Mouse (Mus musculus): ENCODE data around the gene Cadm4. TPM values are rescaled to one million over a fixed set of nuclear protein-coding genes. Genes with fewer than 3 reads are reported as not detected.

Gene Cadm4
- polyA plus RNA-seq, 1 experiment from 2014 or later, result 4.4 TPM

GRCm38 (mm10) chr7:24529580-24529979 is 47.8 kb downstream of the Cadm4 start:
- 51% methylated on average over 11 of the region's 11 CpGs for WGBS
- peak overlapping the region; percentile 91 for H3K9ac ChIP-seq (ENCODE audit: low read length)
- H3K4me3 ChIP-seq (replicated peaks; ENCODE audit: low read length), result peak overlapping the region; percentile 74
- H3K9me3 ChIP-seq (replicated peaks; ENCODE audit: control insufficient read depth, low read length), result no peaks in the 10 kb centered on the region
- peak overlapping the region; percentile 94 for H3K27ac ChIP-seq (ENCODE audit: low read length)
- H3K4me1 ChIP-seq (ENCODE audit: control insufficient read depth, insufficient read depth, low read length), result peaks cover 14% of the 10 kb centered on the region
- no peak for ATAC-seq (ENCODE audit: insufficient read depth, low FRiP score)
- peak overlapping the region; percentile 71 for H3K4me2 ChIP-seq (ENCODE audit: low read depth, low read length)
- H3K36me3 ChIP-seq (ENCODE audit: control insufficient read depth, insufficient read depth, low read length), result peaks cover 6% of the 10 kb centered on the region; the same call in 1 of the 2 replicates
- H3K27me3 ChIP-seq (ENCODE audit: control insufficient read depth, insufficient read depth, low read length), result no peaks in the 10 kb centered on the region

GRCm38 (mm10) chr7:24530062-24530931 is 48.5 kb downstream of the Cadm4 start, which contains the start of gene Irgq:
Gene Irgq (plus strand): TSS chr7:24530689.
- Histone ChIP-seq H3K27ac (ENCODE audit: low read length) (peak within 1 kb of the TSS; percentile 94), H3K36me3 (ENCODE audit: control insufficient read depth, insufficient read depth, low read length) (peaks cover 11% of the 10 kb centered on the region; the same call in 1 of the 2 replicates), H3K9ac (ENCODE audit: low read length) (peak within 1 kb of the TSS; percentile 91), H3K9me3 (replicated peaks; ENCODE audit: control insufficient read depth, low read length) (no peaks in the 10 kb centered on the region), H3K4me1 (ENCODE audit: control insufficient read depth, insufficient read depth, low read length) (peaks cover 14% of the 10 kb centered on the region), H3K27me3 (ENCODE audit: control insufficient read depth, insufficient read depth, low read length) (no peaks in the 10 kb centered on the region), H3K4me2 (ENCODE audit: low read depth, low read length) (peak within 1 kb of the TSS; percentile 93), H3K4me3 (replicated peaks; ENCODE audit: low read length) (peak within 1 kb of the TSS; percentile 74)
- peak; percentile 94 for ATAC-seq (ENCODE audit: insufficient read depth, low FRiP score)
- under 1% methylated on average over 44 of the region's 44 CpGs for WGBS

GRCm38 (mm10) chr7:24531211-24531971 is 49.6 kb downstream of the Cadm4 start:
- peaks cover 14% of the 10 kb centered on the region for H3K4me1 ChIP-seq (ENCODE audit: control insufficient read depth, insufficient read depth, low read length)
- H3K4me3 ChIP-seq (replicated peaks; ENCODE audit: low read length), result peak overlapping the region; percentile 74
- peak; percentile 63 for ATAC-seq (ENCODE audit: insufficient read depth, low FRiP score)
- peak overlapping the region; percentile 91 for H3K9ac ChIP-seq (ENCODE audit: low read length)
- peak overlapping the region; percentile 93 for H3K4me2 ChIP-seq (ENCODE audit: low read depth, low read length)
- peak overlapping the region; percentile 94 for H3K27ac ChIP-seq (ENCODE audit: low read length)
- no peaks in the 10 kb centered on the region for H3K27me3 ChIP-seq (ENCODE audit: control insufficient read depth, insufficient read depth, low read length)
- peaks cover 11% of the 10 kb centered on the region; the same call in 1 of the 2 replicates for H3K36me3 ChIP-seq (ENCODE audit: control insufficient read depth, insufficient read depth, low read length)
- WGBS, result under 1% methylated on average over 43 of the region's 43 CpGs
- no peaks in the 10 kb centered on the region for H3K9me3 ChIP-seq (replicated peaks; ENCODE audit: control insufficient read depth, low read length)

GRCm38 (mm10) chr7:24533031-24533571 is 51.3 kb downstream of the Cadm4 start:
- H3K9me3 ChIP-seq (replicated peaks; ENCODE audit: control insufficient read depth, low read length), result no peaks in the 10 kb centered on the region
- H3K4me2 ChIP-seq (ENCODE audit: low read depth, low read length), result no peak overlapping the region
- H3K4me1 ChIP-seq (ENCODE audit: control insufficient read depth, insufficient read depth, low read length), result peaks cover 14% of the 10 kb centered on the region
- no peak overlapping the region for H3K27ac ChIP-seq (ENCODE audit: low read length)
- H3K27me3 ChIP-seq (ENCODE audit: control insufficient read depth, insufficient read depth, low read length), result no peaks in the 10 kb centered on the region
- H3K9ac ChIP-seq (ENCODE audit: low read length), result no peak overlapping the region
- peaks cover 11% of the 10 kb centered on the region; the same call in 1 of the 2 replicates for H3K36me3 ChIP-seq (ENCODE audit: control insufficient read depth, insufficient read depth, low read length)
- no peak overlapping the region for H3K4me3 ChIP-seq (replicated peaks; ENCODE audit: low read length)
- 79% methylated on average over 28 of the region's 28 CpGs for WGBS
- ATAC-seq (ENCODE audit: insufficient read depth, low FRiP score), result no peak

- no peak overlapping the region for H3K4me2 ChIP-seq (ENCODE audit: low read depth, low read length)
- H3K36me3 ChIP-seq (ENCODE audit: control insufficient read depth, insufficient read depth, low read length), result peaks cover 11% of the 10 kb centered on the region; the same call in 1 of the 2 replicates
- no peak overlapping the region for H3K4me3 ChIP-seq (replicated peaks; ENCODE audit: low read length)
- no peak overlapping the region for H3K9ac ChIP-seq (ENCODE audit: low read length)
- H3K4me1 ChIP-seq (ENCODE audit: control insufficient read depth, insufficient read depth, low read length), result peaks cover 14% of the 10 kb centered on the region
- no peaks in the 10 kb centered on the region for H3K9me3 ChIP-seq (replicated peaks; ENCODE audit: control insufficient read depth, low read length)
- no peaks in the 10 kb centered on the region for H3K27me3 ChIP-seq (ENCODE audit: control insufficient read depth, insufficient read depth, low read length)
- no peak overlapping the region for H3K27ac ChIP-seq (ENCODE audit: low read length)
- no peak for ATAC-seq (ENCODE audit: insufficient read depth, low FRiP score)
- WGBS, result 56% methylated on average over 39 of the region's 42 CpGs
Observed at GRCm38 (mm10) chr7:24533806-24534205, 52.0 kb downstream of the Cadm4 start.

- Histone ChIP-seq H3K9ac (ENCODE audit: low read length) (no peak overlapping the region), H3K4me1 (ENCODE audit: control insufficient read depth, insufficient read depth, low read length) (peaks cover 14% of the 10 kb centered on the region), H3K4me3 (replicated peaks; ENCODE audit: low read length) (no peak overlapping the region), H3K27ac (ENCODE audit: low read length) (no peak overlapping the region), H3K9me3 (replicated peaks; ENCODE audit: control insufficient read depth, low read length) (no peaks in the 10 kb centered on the region), H3K36me3 (ENCODE audit: control insufficient read depth, insufficient read depth, low read length) (peaks cover 11% of the 10 kb centered on the region; the same call in 1 of the 2 replicates), H3K4me2 (ENCODE audit: low read depth, low read length) (no peak overlapping the region), H3K27me3 (ENCODE audit: control insufficient read depth, insufficient read depth, low read length) (no peaks in the 10 kb centered on the region)
- ATAC-seq (ENCODE audit: insufficient read depth, low FRiP score), result no peak
- WGBS, result 56% methylated on average over 19 of the region's 19 CpGs
Observed at GRCm38 (mm10) chr7:24534301-24534700, 52.5 kb downstream of the Cadm4 start.

- Histone ChIP-seq H3K4me3 (replicated peaks; ENCODE audit: low read length) (no peak overlapping the region), H3K9me3 (replicated peaks; ENCODE audit: control insufficient read depth, low read length) (no peaks in the 10 kb centered on the region), H3K27ac (ENCODE audit: low read length) (no peak overlapping the region), H3K4me1 (ENCODE audit: control insufficient read depth, insufficient read depth, low read length) (peaks cover 5% of the 10 kb centered on the region), H3K4me2 (ENCODE audit: low read depth, low read length) (no peak overlapping the region), H3K9ac (ENCODE audit: low read length) (no peak overlapping the region), H3K27me3 (ENCODE audit: control insufficient read depth, insufficient read depth, low read length) (no peaks in the 10 kb centered on the region), H3K36me3 (ENCODE audit: control insufficient read depth, insufficient read depth, low read length) (peaks cover 11% of the 10 kb centered on the region; the same call in 1 of the 2 replicates)
- ATAC-seq (ENCODE audit: insufficient read depth, low FRiP score), result no peak
- WGBS, result 79% methylated on average over 4 of the region's 4 CpGs
Observed at GRCm38 (mm10) chr7:24537081-24537480, 55.3 kb downstream of the Cadm4 start.

GRCm38 (mm10) chr7:24537591-24537990 is 55.8 kb downstream of the Cadm4 start:
- peaks cover 11% of the 10 kb centered on the region; the same call in 1 of the 2 replicates for H3K36me3 ChIP-seq (ENCODE audit: control insufficient read depth, insufficient read depth, low read length)
- ATAC-seq (ENCODE audit: insufficient read depth, low FRiP score), result no peak
- no peak overlapping the region for H3K27ac ChIP-seq (ENCODE audit: low read length)
- H3K4me3 ChIP-seq (replicated peaks; ENCODE audit: low read length), result no peak overlapping the region
- no peak overlapping the region for H3K4me2 ChIP-seq (ENCODE audit: low read depth, low read length)
- H3K4me1 ChIP-seq (ENCODE audit: control insufficient read depth, insufficient read depth, low read length), result 0 out of 2 replicates have a peak, but pooled peaks cover under 1% of the 10 kb centered on the region
- H3K27me3 ChIP-seq (ENCODE audit: control insufficient read depth, insufficient read depth, low read length), result no peaks in the 10 kb centered on the region
- no peaks in the 10 kb centered on the region for H3K9me3 ChIP-seq (replicated peaks; ENCODE audit: control insufficient read depth, low read length)
- no peak overlapping the region for H3K9ac ChIP-seq (ENCODE audit: low read length)
- 72% methylated on average over 5 of the region's 5 CpGs for WGBS
